Mouse (Mus musculus) left cerebral cortex, postnatal 25 days (tissue): ENCODE data around the gene Ypel5. TPM values are rescaled to one million over a fixed set of nuclear protein-coding genes. Genes with fewer than 3 reads are reported as not detected.

Source experiments
- DNase-seq, 2 experiments: peaks; one replicate each; pipeline ENCODE4 v3.0.0; 2022; ENCODE audit warnings: low spot score in 2 of 2, mixed read lengths in 1 of 2
- intact Hi-C: fragments of 180-260 bp; cut with DNase I; formaldehyde crosslinking; loops from one replicate; pipeline ENCODE4 v1.15.1; 2025
- total RNA-seq, 2 experiments: library from RNA; stranded (reverse); gene quantifications; 2 replicates each; pipeline ENCODE4 v1.2.3; 2021

The Ypel5 gene
- 10 to 100 TPM; 83.5 to 91.9 TPM for total RNA-seq

DNA sequence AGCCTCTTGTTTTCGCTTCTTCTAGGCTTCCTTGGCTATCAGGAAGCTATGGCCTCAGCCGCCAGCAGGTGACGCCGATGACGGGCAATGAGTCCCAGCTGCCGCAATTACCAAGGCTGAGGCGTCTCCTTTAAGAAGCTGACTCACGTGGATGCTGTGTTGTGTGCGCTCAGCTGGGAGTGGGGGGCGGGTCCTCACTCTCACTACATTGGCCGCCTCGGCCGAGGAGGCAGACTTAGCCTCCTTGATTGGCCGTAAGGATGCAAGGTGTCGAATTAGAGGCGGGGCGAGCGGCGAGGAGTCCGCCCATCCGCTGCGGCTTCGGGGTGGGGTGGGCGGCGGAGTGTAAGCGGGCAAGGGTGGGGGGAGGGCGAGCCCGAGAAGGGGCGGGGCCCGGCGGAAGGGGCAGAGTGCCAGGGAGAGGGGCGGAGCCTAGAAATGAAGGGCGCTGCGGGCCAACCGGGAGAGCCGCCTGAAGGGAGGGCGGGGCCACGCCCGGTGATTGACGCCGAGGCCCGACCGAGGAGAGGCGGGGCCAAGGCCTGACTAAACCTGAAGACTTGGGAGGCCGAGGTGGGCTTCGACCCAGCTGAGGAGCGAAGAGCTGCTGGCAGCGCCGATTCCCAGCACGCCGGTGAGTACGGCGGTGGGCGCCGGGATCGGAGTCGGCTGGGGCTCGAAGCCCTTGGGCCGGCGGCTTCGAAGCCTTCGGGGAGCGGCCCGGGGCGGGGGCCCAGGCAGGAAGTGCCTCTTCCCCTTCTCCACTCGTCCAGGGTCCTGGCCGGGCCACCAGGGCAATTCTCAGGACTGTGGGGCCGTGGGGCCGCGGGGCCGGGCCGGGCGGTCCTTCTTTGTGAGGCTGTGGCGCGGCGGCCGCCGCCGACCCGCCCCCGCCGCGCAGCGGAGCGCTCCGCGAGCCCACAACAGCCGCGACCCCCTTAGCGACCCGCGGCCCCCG is at the start of gene Ypel5:
TSS of gene Ypel5 (plus strand) at position 296 of the 958 bp plus-strand sequence.
- DNase-seq, result peak; percentile 97 to 100
- intact Hi-C loops, result loop anchor here (1.0 to 2.0 kb wide), 3 partner anchors 19 to 1220 kb away; no protein-coding TSS in a partner anchor

DNA sequence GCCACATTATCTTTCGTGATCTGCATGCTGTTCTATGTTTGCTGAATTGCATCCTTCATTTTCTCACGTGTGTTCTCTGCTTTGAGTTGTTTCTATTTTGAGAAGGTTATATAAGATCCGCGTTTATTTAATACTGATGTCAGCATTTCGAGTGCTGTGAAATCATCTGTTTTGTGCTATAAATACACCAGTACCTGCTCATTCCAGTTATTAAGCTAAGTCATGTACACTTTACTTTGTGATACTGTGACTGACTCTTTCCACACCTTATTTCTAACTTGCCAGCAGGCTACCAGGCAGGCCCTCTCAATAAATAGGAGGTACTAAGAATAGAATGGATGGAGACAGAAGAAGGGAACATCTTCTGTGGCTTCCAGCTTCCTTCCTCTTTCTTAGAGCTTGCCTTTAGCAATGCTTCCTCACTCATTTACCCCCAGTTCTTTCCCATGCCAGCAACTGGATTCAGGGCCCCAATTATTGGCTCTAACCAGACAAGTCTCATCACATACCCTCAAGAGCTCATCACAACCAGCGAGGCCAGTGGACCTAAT is 48.3 kb upstream of the Ypel5 start:
- intact Hi-C loops, result no loop called here
- DNase-seq, result peak in 1 of 2 experiments; percentile 25

DNA sequence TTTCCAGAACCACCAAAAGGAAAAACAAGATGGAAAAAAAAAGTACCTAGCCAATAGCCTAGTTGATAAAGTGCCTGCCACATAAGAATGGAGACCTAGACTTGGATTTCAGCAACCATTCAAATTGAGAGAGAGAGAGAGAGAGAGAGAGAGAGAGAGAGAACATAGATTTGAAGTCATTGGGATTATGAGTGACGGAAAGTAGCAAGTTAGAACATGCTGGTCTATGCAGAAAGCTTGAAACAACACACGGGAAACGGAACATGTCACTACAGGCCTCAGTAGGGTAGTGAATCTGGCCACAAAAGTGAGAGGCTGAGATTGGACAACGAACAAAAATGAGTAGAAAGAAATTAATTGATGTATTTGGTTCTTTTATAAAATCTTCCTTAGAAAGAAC is 43.0 kb upstream of the Ypel5 start:
- intact Hi-C loops, result no loop called here
- DNase-seq, result no peak

DNA sequence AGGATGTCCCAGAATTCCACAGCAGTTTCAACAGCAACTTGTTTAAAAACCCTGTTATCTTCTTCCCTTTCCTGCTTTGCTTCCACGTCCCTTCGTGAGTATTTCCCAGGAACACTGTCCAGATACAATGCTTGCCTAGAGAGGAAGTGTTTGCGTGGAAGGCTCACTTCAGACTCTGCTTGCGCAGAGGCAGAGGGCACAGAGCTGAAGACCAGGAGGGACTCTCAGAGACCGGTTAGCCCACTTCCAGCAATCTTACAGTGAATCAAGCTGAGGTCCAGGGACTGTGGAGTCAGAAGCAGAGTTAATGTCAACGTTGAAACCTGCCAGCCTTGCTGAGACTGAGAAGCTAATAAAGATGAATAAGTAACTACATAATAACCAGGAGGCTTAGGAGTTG is 41.6 kb upstream of the Ypel5 start:
- no peak for DNase-seq
- intact Hi-C loops, result loop anchor here (5.0 kb wide), 1 partner anchor 503 kb away; no protein-coding TSS in a partner anchor

DNA sequence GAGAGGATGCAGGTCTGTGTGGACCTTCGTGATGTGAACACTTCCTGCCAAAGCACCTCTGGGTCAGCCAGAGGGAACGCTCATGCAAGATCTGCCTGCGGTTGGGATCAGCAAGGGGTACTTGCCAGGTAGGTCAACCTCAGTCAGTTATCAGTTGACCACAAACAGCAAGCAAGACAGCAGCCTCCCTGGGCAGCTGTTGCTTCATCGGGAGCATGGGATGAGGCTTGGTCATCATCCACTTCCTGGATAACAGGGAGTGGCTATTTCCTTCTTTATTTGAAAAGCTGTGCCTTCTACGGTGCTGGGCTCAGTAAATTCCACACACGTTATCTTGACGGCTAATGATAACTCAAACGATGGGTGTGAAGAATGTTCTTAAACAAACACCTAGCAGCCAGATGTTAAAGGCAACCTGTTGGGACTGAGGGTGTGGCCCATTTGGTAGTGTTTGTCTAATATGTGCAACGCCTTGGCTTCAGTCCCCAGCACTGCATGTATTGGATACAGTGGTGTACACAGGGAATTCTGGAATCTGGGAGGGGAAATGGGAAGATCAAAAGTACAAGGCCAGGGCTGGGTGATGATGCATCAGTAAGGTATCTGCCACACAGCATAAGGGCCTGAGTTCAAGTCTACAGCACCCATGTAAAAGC is 40.7 kb upstream of the Ypel5 start:
- no peak for DNase-seq
- intact Hi-C loops, result loop anchor here (5.0 kb wide), 1 partner anchor 502 kb away; no protein-coding TSS in a partner anchor

DNA sequence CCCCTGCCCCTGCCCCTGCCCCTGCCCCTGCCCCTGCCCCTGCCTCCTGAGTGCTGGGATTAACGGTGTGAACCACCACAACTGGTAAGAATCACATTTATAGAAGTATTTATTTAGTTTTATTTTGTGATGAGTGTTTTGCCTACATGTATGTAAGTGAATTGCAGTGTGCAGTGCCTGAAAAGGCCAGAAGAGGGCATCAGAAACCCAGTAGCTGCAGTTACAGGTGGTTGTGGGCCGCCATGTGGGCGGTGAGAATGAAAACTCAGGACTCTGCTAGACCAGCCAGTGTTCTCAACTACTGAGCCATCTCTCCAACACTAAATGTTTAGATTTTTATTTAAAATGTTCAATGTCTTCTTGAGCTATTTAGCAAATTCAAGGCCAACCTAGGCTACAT is 39.7 kb upstream of the Ypel5 start:
- no peak for DNase-seq
- intact Hi-C loops, result loop anchor here (5.0 kb wide), 1 partner anchor 501 kb away; no protein-coding TSS in a partner anchor

DNA sequence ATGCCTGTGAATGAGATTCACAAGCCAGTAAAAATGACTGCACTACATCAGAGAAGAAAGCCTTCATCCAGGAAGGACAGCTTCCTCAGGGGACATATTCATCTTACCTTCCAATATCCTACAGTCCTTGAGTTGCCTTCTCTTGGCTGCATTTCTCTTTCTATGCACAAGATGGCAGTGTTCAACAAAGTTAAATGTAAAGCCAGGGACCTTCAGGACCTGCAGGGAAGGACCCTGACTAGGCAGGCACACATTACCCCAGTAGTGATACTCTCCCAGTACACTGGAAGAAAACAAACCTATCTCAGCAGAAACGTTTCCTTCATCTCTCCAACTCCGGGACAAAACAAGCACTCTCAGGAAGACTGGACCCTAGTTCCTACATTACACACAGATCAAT is 38.4 kb upstream of the Ypel5 start:
- intact Hi-C loops, result loop anchor here (1.0 to 5.0 kb wide), 3 partner anchors 16 to 499 kb away; partner anchors contain the start of gene Ypel5
- DNase-seq, result peak; percentile 63 to 81

DNA sequence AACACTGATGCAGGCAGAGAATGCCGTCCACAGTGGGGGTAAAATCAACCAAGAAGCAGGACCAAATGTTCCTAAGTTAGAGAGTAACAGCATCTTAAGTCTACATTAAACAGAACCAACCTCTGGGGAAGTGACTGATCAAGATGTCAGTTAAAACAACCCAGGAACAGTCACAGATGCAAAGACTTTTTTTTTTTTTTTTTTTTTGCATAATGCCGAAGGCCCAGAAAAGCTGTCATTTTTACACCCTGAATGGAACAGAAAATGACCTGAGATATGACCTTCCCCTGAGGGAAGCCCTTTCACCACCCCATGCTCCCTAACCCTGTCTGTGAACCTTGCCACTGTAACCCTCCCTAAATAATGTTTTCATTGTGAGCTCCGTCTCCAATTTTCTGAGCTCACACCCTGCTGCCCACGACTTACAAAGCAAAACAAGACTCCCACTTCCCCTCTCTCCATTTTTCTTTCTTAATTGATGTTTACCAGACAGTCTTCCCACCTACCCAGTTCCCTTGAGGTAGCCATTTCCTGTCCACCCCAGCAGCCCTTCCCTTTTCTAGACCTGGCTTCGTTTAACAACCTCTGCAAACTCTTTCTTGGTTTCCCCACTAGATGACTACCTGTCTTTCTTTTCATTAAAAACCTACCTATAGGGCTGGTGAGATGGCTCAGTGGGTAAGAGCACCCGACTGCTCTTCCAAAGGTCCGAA is 26.2 kb upstream of the Ypel5 start:
- intact Hi-C loops, result no loop called here
- no peak for DNase-seq

DNA sequence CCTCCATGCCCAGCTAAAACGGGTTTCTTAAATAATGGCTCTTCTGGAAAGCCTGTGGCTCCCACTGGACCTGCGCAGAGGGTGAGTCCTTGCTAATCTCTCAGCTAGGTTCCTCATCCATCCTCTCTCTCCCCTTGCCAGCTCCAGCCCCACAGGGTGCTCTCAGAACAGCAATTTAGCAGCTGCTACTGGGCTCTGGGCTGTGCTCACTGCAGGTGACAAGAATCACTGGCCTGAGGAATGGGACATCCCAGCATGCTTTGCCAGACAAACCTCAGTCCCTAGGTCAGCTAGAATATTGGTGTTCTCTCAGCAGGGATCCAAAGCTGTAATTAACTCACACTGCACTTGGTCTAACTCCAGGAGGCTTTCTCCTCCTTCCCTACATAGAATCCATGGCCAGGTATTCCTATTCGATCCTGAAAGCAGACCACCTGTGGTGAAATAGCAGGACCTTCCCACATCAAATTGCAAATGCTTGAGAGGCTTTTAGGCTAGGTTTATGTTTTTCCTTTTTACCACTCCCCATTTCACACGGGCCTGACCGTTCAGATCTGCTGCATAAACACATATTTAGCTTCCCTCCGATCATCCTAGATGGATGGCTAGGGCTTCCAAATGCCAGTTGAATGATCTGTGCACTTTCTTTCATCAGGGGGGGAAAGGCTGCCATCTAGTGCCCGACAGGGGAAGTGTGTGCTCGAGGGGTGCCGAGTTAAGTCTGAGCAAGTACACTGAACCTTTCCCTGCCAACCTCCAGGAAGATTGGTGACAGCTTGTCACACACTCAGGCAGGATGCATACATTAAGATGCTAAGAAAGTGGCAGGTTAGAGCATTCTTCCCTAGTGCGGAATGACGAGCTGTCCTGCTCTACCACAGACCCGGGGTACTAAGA is 22.6 kb upstream of the Ypel5 start:
- intact Hi-C loops, result loop anchor here (1.0 kb wide), 1 partner anchor 15 kb away; no protein-coding TSS in a partner anchor
- DNase-seq, result peak; percentile 59 to 70

DNA sequence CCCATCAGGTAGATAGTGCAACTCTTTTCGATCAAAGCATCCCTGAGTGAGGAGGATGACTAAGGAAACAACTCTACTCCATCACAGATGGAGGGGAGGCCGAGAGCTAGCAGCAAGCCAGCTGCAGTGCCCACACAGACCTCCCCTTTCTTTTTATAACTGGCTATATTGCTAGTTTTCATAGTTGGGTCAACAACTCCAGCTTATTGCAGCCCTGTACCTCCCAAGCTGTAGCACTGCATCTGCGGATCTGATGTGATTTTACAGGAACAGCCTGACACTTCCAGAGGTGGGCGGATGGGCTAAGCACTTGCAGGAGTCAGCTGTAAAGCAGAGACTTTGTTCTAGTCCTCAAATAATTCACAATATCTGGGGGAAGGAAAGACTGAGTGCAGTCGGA is 18.7 kb upstream of the Ypel5 start:
- intact Hi-C loops, result loop anchor here (1.0 to 5.0 kb wide), 2 partner anchors 20 to 895 kb away; partner anchors contain the start of gene Galnt14

DNA sequence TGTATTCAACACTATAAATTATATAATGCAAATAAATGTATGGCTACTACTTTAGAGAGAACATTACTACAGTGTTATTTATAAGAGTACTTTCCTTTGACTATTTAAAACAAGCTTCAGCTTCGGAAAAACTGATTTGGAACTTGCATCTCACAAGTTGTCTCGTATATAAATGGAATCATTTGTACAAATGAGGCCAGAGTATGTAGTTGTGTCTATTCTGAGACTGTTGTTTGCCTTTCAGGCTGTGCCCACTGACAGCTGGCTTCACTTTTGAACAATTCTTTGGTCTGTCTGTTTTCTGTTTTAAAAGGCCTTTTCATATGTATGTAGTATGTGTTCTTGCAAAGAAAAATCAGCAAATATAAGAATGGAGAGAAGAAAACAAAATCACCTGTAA is 16.5 kb upstream of the Ypel5 start:
- intact Hi-C loops, result loop anchor here (5.0 kb wide), 1 partner anchor 893 kb away; the partner anchor contains the start of gene Galnt14
- DNase-seq, result peak in 1 of 2 experiments; percentile 62

More for the DNA sequence above, 18.7 kb upstream of the Ypel5 start:
- DNase-seq, result peak; percentile 57 to 93

DNA sequence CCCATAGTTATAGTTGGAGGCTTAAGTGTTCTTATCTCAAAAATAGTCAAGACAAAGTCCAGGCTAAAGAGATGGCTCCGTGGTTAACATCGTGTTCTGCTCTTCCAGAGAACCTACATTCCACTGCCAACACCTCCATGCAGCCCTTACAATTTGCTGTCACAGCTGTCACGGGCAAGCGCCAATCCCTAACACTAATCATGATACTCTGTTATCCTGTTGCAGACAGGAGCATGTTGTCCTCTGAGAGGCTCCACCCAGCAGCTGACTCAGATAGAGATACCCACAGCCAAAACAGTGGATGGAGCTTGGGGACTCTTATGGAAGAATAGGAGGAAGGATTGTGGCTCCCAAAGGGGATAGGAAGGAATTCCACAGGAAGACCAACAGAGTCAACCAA is 15.8 kb upstream of the Ypel5 start:
- DNase-seq, result no peak
- intact Hi-C loops, result no loop called here

DNA sequence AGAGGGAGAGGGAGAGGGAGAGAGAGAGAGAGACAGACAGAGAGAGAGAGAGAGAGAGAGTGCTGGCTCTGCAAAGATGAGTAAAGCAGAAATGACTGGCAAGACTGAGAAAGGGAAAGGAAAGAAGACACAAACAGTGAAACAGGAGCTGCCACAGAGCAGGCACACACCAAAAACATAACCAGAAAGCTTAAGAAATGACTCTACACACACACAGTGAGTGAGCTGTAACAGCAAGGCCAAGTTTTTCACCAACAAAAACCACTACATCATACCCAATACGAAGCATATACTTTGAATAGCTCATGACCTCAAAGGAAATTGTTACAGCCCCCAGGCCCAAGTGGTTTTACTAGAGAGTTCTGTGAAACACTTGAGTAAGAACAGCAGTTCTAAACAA is 14.3 kb upstream of the Ypel5 start:
- intact Hi-C loops, result no loop called here

DNA sequence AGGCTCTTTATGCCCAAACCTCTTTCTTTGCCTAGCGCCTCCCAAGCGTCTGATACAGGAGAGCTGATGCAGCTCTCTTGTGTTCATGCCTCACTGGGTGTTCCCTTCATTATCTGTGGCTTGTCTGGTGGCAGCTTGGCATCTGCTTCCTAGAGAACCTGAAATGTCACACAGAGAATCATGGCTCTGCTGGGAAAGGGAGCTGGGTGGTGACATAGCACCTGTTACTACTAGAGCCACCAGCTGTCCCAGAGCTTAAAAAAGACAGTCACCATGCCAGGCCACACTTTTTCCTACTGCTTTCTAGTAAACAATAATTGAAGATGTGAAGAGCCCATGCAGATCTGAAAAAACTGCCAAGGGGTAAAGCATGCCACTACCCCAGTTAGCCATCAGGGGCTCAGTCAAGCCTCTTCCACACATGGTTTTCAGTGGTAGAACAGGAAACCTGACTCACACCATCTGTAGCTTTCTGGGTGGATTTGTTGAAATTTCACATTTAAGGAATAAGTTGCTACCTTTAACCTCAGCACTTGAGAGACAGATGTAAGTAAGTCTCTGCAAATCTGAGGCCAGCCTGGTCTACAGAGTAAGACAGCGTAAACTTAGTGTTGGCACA is 9.2 kb upstream of the Ypel5 start:
- DNase-seq, result no peak
- intact Hi-C loops, result no loop called here

More for the DNA sequence above, 14.3 kb upstream of the Ypel5 start:
- DNase-seq, result no peak

DNA sequence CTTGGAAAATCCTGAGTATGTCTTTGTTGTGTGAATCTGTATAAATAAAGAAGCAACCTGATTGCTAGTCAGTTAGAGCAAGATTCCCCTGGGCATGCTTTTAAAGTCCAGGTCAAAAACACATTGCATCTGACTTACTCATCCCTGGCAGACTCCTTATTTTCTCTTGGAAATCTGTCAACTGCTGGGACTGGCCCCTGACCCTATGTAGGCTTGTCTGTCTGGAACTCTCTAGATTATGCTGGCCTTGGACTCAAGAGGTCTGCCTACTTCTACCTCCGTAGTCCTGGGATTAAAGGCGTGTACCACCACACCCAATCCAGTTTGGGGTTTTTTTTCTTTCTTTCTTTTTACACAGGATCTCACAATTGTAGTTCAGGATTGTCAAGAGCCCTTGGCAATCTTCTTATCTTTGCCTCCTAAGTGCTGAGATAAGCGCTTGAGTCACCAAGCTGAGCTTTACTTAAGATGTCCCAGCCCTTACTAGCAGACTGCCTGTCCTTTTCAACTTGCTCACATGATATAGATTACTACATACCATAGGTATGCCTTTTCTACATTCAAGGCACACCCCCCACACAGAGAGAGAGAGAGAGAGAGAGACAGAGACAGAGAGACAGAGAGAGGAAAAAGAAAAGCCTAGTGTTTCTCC is 8.1 kb upstream of the Ypel5 start:
- intact Hi-C loops, result no loop called here
- DNase-seq, result no peak

DNA sequence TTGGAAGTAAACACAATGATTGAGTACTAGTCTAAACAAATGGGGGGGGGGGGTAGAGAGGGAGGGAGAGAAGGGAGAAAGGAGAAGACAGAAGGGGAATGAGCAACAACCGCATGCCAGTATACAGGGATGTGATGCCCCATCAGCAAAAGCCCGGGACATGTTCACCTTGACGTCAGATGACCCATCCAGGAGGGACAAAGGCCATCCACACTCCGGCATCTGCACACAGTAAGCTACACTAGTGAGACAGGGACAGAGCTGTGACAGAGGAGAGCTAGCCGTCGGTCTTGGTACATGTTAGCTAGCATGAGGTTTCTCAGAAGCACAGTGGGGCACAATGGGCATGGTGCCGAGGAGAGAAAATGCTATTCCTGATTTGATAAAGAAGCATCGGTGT is 7.6 kb upstream of the Ypel5 start:
- intact Hi-C loops, result no loop called here
- no peak for DNase-seq

DNA sequence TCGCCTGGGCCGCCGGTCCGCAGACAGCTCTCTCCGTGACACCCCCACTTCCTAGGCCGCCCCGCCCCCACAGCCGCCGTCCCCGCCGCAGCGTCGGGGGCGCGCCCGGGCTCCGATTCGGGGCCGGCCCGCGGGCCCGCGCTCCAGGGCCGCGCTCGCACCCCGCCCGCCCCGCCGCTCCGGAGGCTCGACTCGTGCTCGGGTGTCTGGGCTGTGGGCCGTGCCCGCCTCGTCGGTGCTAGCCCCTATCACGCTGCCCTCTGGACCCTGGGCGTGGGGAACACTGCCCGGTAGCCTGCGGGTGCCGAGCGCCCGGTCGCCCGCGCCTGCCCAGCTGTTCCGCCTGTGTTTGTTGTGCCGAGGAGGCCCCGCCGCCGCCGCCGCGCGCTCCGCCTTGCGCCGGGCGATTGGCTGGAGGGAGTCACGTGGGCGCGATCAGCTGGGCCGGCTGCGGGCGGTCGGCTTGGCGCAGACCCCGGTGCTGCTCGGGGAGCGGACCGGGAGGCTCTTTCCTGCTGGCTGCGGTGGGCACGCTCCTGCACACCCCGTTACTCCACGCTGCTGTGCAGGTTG is 973 bp downstream of the Ypel5 start:
- intact Hi-C loops, result loop anchor here (1.0 to 2.0 kb wide), 3 partner anchors 20 to 1220 kb away; no protein-coding TSS in a partner anchor
- peak; percentile 93 to 95 for DNase-seq
